Mouse (Mus musculus) layer of hippocampus, adult 18-20 months (tissue): ENCODE measurements around the gene Olfr231. TPM values are rescaled to one million over a fixed set of nuclear protein-coding genes. Genes with fewer than 3 reads are reported as not detected.

Source experiments
- DNase-seq, 2 experiments: peaks; one replicate each; pipeline ENCODE4 v3.0.0; 2022; ENCODE audit warnings: low spot score in 2 of 2
- long read RNA-seq: library from polyadenylated mRNA; stranded (forward); transcript quantifications from one replicate; pipeline ENCODE4 v2.0.0, GENCODE M21; 2021
- total RNA-seq, 2 experiments: library from RNA; stranded (reverse); gene quantifications; 2 replicates each; pipeline ENCODE4 v1.2.3; 2021

The Olfr231 gene
- total RNA-seq = not detected
- long read RNA-seq = 0 reads

DNA sequence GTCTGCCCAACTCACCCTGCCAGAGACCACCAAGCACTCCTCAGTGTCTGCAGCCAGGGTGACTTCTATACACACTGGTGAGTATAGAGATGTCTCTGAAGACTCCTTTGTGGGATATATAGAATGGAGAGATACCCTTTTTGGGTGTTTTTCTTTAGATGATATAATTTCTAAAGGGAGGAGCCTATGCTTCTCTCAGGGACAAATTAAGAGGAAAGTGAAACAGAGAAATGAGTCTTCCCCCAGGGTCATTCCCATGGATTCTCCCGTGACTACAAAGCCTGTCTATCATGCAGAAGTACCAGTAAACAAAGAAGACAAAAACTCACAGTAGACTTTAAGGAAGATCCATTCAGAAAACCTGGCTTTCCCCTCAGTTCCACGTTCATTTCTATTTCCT, at the start of gene Olfr231:
Olfr231 (minus strand) TSS at position 101 of the 400 bp plus-strand sequence.
- no peak for DNase-seq

DNA sequence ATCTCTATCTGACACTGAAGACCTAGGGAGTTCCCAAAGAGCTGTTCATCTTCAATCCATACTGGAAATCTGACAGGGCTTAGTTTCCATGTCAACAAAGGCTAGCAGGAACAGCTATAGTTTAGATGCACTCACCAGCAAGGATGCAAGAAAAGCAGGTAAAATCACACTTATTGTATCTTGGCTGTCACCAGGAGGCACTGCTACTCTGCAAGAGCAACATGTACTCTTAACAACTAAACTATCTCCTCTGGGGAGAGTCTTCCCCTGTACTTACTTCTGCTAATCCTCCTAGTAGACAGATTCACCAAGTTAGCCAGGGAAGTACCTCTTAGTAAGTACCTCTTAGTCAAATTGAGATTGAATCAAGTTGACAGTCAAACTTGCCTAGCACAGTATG, 48.1 kb upstream of the Olfr231 start:
- no peak for DNase-seq

DNA sequence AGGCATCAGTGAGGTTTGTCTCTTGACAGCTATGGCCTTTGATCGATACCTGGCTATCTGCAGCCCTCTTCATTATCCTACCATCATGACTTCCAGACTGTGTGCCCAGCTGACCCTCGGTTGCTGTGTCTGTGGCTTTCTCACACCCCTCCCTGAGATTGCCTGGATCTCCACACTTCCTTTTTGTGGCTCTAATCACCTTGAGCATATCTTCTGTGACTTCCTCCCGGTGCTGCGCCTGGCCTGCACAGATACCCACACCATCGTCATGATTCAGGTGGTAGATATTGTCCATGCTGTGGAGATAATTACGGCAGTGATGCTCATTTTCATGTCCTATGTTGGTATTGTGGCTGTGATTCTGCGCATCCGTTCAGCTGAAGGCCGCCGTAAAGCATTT, 38.1 kb upstream of the Olfr231 start:
- DNase-seq = no peak

DNA sequence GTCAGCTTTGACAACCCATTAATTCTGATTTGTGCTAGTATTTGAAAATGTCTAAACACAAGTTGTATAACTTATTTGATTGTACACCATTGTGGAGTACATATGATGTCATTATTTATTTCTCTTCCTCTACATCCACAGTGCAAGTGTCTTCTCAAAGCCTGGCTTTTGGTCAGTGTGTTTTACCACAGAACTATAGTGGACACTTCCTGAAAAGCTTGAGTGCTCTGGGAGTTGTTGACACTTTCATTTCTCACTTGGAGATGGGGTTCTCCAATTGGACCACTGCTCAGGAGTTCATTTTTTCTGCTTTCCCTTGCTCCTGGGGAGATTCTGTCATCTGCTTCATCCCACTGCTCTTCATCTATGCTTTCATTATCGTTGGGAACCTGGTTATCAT, 37.5 kb upstream of the Olfr231 start:
- DNase-seq = no peak

DNA sequence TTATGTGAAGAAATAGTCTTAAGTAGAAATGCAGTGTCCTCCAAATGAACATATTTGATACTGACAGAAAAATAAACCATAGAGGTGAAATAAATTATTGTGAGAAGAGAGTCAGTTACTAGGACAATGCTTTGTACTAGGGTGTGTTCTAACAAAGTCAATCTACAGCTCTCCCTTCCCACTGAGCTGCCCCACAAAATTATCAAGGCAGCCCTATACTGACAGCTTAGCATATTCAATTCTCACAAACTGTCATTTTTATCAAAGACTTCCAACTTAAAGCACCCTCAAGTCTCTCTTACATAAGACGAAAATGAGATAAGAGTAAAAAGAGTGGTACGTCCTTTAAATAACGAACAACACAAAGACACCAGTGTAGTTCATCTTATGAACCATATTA, 36.7 kb upstream of the Olfr231 start:
- DNase-seq = no peak

DNA sequence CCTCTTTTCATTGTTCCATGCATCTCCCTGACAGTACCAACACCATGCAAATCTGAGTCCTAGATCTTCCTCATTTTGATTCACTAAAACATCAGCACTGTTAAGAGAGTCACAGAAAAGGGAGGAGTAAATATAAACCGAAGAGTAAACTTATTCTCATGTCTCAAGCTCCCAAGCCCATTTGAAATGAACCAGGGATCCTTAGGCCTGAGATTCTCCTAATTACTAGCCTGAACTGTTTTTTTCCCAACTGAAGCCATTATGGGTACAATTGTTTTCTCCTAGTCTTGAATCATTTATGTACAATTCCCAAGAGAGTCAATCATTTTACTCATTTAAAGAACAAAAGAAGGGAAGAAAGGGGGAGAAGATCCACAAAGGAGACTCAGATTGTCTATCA, 34.4 kb upstream of the Olfr231 start, which contains the start of gene Olfr420:
Olfr420 (plus strand) TSS at position 301 of the 400 bp plus-strand sequence.
- DNase-seq = no peak

DNA sequence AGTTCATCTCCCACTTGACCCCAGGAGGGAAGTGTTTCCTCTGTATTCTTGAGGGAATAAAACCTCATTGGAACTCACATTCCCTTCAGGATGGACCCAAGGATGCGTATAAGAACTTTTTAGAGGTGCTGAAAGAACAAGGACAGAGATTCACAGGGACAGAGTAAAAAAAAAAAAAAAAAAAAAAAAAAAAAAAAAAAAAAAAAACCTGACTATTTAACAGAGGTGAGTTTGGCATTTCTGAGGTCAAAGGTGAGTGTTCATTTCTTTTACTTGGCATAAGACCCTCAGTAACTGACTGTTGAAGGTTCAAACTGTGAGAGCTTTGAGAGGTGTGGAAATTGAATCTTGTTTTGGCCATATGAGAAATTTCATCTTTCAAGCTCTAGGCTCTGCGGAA, 28.3 kb upstream of the Olfr231 start:
- no peak for DNase-seq

DNA sequence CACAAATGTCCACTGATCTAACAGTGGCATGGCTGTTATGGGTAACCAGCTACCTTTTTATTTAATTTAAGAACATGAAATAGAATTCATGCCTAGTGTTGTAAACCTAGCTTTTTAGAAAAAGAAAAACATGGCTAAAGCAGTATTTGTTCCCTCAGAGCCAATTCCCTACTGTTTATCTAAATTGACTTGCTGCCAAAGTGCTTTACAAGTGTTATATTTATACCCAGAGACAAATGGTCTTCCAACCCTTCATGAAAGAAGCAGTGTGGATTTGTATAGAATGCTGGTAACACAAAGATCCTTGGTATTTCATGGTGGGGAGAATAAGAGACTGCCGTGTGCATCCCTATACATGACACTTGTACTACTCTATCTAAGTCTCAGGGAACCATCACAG, 25.7 kb upstream of the Olfr231 start:
- no peak for DNase-seq

DNA sequence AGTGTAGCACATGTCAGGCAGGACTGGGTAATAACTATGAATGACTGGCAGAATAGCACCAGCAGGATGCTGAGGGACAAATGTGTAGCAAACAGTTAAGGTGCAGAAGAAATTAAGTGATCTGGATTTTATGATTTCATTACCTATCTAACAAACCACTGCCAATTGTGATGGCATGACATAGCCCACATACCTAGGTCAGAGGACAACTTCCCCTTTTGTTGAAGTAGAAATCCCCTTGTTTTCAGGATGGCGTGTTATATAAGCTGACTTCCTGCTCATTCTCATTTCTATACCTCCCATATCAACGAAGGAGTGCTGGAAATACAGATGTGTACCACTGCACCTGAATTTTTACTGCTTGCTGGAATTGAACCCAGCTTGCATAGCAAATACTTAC, 20.4 kb upstream of the Olfr231 start:
- DNase-seq = no peak

DNA sequence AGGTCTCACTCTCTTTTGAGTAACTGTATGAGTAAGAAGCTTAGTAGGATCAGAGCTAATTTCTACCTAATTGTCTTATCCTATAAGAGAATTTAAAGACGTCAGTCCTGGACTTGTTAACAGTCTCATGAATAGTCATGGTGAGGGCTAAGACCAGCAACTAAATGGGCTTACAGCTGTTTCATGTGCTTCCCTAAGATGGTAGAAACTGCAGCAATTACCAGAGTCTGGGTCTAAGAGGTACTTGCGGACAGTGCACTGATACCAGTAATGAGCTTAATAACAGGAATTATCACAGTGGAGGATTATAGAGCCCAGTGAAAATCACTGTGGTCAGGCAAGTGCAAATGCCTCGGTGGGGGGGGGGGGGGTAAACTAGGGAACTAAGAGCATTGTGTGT, 11.0 kb upstream of the Olfr231 start:
- DNase-seq = no peak

DNA sequence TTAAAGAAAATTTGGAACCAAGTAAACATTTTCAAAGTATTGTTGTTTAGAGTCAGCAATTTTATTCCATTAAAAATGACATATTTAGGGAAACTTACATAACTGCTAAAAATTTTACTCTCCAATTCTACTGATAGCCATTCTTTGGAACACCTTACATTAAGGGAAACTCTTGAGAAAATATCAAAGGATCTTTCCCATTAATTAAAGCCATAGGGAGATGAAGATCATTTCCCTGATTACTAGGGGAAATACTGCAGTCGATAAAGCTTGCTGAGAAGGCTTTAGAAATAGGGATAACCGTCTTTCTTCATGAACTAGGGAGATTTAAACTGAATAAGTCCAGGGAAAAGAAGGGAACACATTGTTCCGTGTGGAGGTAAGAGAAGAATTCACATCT, 10.3 kb upstream of the Olfr231 start, which contains the start of gene Olfr424:
Olfr424 (plus strand) TSS at position 301 of the 400 bp plus-strand sequence.
- DNase-seq = no peak

DNA sequence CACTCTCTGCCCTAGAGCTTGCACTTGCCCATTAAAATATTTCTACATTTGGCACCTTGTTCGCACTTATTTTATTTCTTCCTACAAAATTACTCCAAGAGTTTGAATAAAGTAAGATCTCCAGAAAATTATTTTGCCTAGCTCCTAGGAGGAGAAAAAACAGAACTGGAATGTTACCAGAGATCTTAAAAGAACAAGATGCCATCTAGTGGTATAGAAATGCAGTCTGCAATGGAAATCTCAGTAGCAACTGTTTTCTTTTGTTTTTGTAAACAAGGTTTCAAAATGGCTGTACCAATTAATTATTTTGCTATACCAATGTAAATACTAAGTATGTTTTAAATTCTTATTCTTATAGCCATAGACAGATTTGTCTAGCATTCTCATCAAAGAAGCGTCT, 17.2 kb downstream of the Olfr231 start:
- DNase-seq = peak in 1 of 2 experiments; percentile 1

DNA sequence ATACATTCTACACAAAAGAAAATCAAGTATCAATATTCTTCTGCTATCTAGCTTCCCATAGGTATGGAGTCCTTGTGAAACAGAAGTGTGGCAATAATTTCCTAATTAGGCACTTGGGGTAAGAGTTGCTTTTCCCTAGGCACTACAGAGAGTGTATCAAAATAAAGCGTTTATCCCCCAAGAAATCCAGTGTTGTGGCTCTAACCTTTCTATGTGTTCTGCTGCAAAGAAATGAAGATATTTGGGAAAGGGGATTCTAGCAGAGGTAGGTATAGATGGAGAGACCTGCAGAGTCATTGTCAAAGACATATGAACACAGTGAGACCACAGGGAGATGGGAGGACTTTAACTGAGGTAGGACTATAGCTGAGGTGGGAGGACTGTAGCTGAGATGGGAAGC, 24.4 kb downstream of the Olfr231 start, which contains the start of gene Olfr427:
Olfr427 (plus strand) TSS at position 301 of the 400 bp plus-strand sequence.
- no peak for DNase-seq

DNA sequence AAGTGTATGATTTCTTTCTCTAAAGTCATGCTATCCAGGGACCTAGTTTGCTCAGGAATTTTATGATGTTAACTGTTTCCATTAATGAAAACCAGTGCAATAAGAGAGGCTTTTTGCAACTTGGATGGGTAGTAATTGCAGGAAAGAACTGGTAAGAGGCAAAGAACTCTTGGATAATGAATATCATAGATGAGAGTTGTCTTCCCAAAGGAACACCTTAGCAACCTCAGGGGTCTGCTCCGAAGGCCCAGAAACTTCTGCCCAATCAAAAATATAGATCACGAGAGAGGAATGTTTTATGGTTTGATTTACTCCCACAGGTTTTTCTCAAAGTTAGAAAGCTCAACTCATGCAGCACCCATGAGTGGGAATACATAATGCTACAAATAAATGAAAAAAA, 36.9 kb downstream of the Olfr231 start, which contains the start of gene Olfr429:
Olfr429 (plus strand) TSS at position 301 of the 400 bp plus-strand sequence.
- DNase-seq = no peak

DNA sequence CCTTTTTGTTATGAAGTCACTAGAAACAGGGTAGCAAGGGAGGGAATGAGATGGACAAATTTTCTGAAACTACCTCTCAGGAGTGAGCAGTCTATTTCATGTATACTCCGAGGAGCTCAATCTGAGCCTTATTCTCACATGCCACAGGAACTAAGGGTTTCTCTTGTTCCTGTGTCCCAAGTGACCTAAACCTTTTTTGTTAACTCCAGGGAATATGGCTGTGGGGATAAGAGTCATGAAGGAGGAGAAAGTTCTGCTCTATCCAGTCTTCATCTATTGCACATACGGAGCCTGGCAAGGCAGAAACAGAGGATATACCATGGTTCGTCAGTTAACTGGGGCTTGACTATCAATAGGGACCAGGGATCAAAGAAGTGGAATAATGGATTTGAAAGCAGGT, 54.7 kb downstream of the Olfr231 start, which contains the start of gene Olfr430:
Olfr430 (plus strand) TSS at position 301 of the 400 bp plus-strand sequence.
- DNase-seq = no peak

Other genes with a start within 250 kb of the Olfr231 start
- not detected for gene Ifi211, start 208.1 kb downstream of the Olfr231 start, total RNA-seq
- 10 to 100 TPM in 1 of 2 experiments, 1 to 10 TPM in 1; 7.0 to 10.6 TPM for gene Mndal, start 178.7 kb downstream of the Olfr231 start, total RNA-seq
- 1 to 10 TPM; 4.0 to 5.0 TPM for gene Ifi203, start 178.5 kb downstream of the Olfr231 start, total RNA-seq
- not detected for gene Ifi202b, start 138.4 kb downstream of the Olfr231 start, total RNA-seq
- not detected for gene Ifi205, start 89.4 kb downstream of the Olfr231 start, total RNA-seq
- not detected for gene Olfr433, start 80.5 kb downstream of the Olfr231 start, total RNA-seq
- gene Olfr432, start 72.0 kb downstream of the Olfr231 start, total RNA-seq = not detected
- not detected for gene Olfr430, start 54.6 kb downstream of the Olfr231 start, total RNA-seq
- not detected for gene Olfr429, start 36.8 kb downstream of the Olfr231 start, total RNA-seq
- not detected for gene Olfr427, start 24.3 kb downstream of the Olfr231 start, total RNA-seq
- not detected for gene Olfr424, start 10.4 kb upstream of the Olfr231 start, total RNA-seq
- not detected for gene Olfr420, start 34.5 kb upstream of the Olfr231 start, total RNA-seq
- under 1 TPM; 0.05 TPM for gene Spta1, start 51.6 kb upstream of the Olfr231 start, total RNA-seq
- not detected for gene Olfr419, start 130.9 kb upstream of the Olfr231 start, total RNA-seq
- not detected for gene Mptx1, start 209.4 kb upstream of the Olfr231 start, total RNA-seq
- gene Olfr417, start 244.0 kb upstream of the Olfr231 start, total RNA-seq = not detected